Mouse (Mus musculus) heart, embryonic 10.5 days (tissue): ENCODE measurements at regions not wholly inside any gene's neighbourhood (a gene's known extent, or its start where the extent isn't known, plus 50 kb on each side); places are given as distances from the start of the nearest gene placed in this dataset.

Experiments used
- DNase-seq: peaks from one replicate; pipeline ENCODE4 v3.0.0-alpha.2; 2017; ENCODE audit warnings: low spot score
- H3K27ac ChIP-seq: fragments of 300-500 bp; sonication (generic); 2 replicates; pipeline ENCODE4 v1.5.1; 2016; ENCODE audit warnings: mild to moderate bottlenecking
- H3K27me3 ChIP-seq: fragments of 300-500 bp; sonication (generic); 2 replicates; pipeline ENCODE4 v1.6.1; 2016; ENCODE audit warnings: mild to moderate bottlenecking; ENCODE audit not compliant: poor library complexity, insufficient read depth, severe bottlenecking
- H3K36me3 ChIP-seq: fragments of 300-500 bp; sonication (generic); 2 replicates; pipeline ENCODE4 v1.6.1; 2016; ENCODE audit warnings: mild to moderate bottlenecking, moderate library complexity
- H3K4me1 ChIP-seq: fragments of 300-500 bp; sonication (generic); 2 replicates; pipeline ENCODE4 v1.6.1; 2016; ENCODE audit warnings: mild to moderate bottlenecking
- H3K4me3 ChIP-seq: fragments of 300-500 bp; sonication (generic); 2 replicates; pipeline ENCODE4 v1.5.1; 2016; ENCODE audit warnings: mild to moderate bottlenecking, moderate library complexity
- H3K9me3 ChIP-seq: fragments of 300-500 bp; sonication (generic); 2 replicates; pipeline ENCODE4 v1.6.1; 2016; ENCODE audit warnings: mild to moderate bottlenecking, moderate library complexity
- WGBS: fragments of 180-500 bp; shearing (Covaris S2); methylation state at CpG from one replicate; pipeline ENCODE4 v1.1.7; 2016; 5-methylcytosine and 5-hydroxymethylcytosine counted together

DNA sequence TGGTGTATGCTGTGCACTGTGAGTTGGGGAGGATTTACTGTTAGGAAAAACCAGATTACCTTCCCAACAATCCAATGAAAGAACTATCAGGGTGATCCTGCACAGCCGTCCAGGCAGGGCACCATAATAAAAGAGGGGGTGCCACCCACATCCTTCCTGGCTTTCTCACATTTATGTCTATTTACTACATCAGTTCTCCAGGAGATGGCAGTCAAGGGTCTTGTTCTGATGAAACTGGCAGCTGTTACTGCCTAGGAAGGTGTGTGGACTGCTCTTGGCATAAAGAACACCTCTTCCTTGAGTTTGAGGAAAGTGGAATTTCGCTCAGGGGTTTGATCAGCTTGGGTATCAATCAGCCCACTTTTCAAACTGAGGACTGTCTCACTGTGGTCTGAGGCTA, 54.6 kb upstream of the Tbx5 start:
- DNase-seq: no peak
- H3K27me3 ChIP-seq: peaks cover 24% of the 10 kb centered on the region
- H3K9me3 ChIP-seq: no peaks in the 10 kb centered on the region
- H3K27ac ChIP-seq: no peak overlapping the region
- H3K4me3 ChIP-seq: no peak overlapping the region
- H3K36me3 ChIP-seq: no peaks in the 10 kb centered on the region
- H3K4me1 ChIP-seq: no peaks in the 10 kb centered on the region
- 22% methylated on average over 2 of the region's 2 CpGs for WGBS

DNA sequence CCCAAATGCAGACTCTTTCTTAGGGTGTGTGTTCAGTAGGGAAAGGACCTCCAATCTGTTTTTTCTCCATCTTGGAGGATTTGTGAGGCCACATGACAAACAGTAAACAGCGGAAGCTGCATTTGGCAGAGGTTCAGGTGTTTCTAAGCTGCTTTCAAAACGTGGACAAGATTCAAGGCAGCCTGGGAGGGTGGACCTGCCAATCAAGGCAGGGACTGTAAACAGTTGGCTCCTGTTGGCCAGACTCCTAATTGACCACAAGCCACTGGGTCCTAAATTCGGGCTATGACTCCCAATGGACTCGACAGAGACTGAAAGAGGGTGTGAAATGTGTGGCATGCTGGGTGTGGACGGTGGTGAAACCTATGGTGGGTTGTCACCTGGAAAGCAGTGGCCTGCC, 51.1 kb upstream of the Tbx5 start:
- H3K4me1 ChIP-seq: no peaks in the 10 kb centered on the region
- H3K27me3 ChIP-seq: peaks cover 21% of the 10 kb centered on the region
- no peak for DNase-seq
- no peaks in the 10 kb centered on the region for H3K9me3 ChIP-seq
- H3K4me3 ChIP-seq: no peak overlapping the region
- no peaks in the 10 kb centered on the region for H3K36me3 ChIP-seq
- no peak overlapping the region for H3K27ac ChIP-seq
- 61% methylated on average over 5 of the region's 5 CpGs for WGBS
